Mouse (Mus musculus): ENCODE measurements around the gene Chrdl2.

DNA sequence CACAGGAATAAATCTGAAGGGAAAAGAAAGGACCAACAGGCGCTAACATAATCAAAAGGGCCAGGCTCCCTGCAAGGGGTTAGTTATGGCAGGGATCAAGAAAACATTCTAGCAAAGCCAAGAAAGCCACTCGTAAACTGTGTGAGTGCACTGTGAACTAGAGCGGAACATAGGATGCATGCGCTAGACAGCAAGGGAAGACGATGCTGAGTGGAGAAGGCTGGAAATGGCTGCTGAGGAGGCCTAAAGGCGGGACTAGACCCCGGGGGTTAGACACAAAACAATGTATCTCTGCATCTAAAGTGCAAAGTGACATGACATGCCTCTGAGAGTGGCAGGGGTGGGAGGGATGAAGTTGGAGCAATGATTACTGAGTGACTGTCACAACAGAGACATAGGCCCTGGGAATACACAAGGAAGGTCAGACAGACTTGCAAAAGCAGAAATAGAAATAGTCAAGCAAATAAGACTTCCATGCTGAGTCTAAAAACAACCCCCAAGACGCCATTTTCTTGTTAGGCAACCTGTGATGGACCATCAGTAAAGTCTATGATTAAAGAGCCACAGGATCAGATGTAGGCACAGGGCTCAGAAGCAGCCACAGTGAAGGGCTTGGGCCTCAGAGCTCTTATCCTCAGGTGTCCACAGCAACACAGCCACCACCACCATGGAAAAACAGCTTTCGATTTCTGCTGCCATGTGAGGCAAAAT, 39.8 kb upstream of the Chrdl2 start:
- TF ChIP-seq CHD2 (IDR thresholded peaks at IDR 0.05; ENCODE audit: low read depth, low read length), result no peak
- TF ChIP-seq HCFC1 (IDR thresholded peaks at IDR 0.05; ENCODE audit: borderline replicate concordance, insufficient read depth, low read length), result no peak
- TF ChIP-seq MAFK (IDR thresholded peaks at IDR 0.05; ENCODE audit: insufficient read depth, low read depth, low read length), result no peak
- no peak for TF ChIP-seq ZC3H11A (IDR thresholded peaks at IDR 0.05; ENCODE audit: borderline replicate concordance, low read depth, low read length)

Data from ES-E14 (cell line).